Mouse (Mus musculus) left cerebral cortex, postnatal 36 days (tissue): ENCODE data around the gene Nr2e3. TPM values are rescaled to one million over a fixed set of nuclear protein-coding genes. Genes with fewer than 3 reads are reported as not detected.
"Not testable (repeated sequence)": the region's sequence is repeated elsewhere in the genome, so short reads cannot be mapped to it uniquely, and the experiment has no call there.

Source experiments
- DNase-seq, 2 experiments: peaks; one replicate each; pipeline ENCODE4 v3.0.0; 2021 to 2022; ENCODE audit warnings: low spot score in 2 of 2, mixed read lengths in 1 of 2
- intact Hi-C: fragments of 180-260 bp; cut with DNase I; formaldehyde crosslinking; loops from one replicate; pipeline ENCODE4 v1.15.1; 2025
- total RNA-seq, 2 experiments: library from RNA; stranded (reverse); gene quantifications; 2 replicates each; pipeline ENCODE4 v1.2.3; 2021

Gene Nr2e3
- total RNA-seq, 2 experiments from 2014 or later: not detected

- intact Hi-C loops: no loop called here
- DNase-seq: no peak
Measured at GRCm38 (mm10) chr9:59951943-59952342, 8.5 kb downstream of the Nr2e3 start.

- intact Hi-C loops: no loop called here
- DNase-seq: no peak
Measured at GRCm38 (mm10) chr9:59951001-59951750, 9.3 kb downstream of the Nr2e3 start.

GRCm38 (mm10) chr9:59949981-59950380, 10.5 kb downstream of the Nr2e3 start:
- no peak for DNase-seq
- intact Hi-C loops: no loop called here

- intact Hi-C loops: no loop called here
Measured at GRCm38 (mm10) chr9:59949511-59949910, 10.9 kb downstream of the Nr2e3 start.

GRCm38 (mm10) chr9:59948691-59949250, 11.7 kb downstream of the Nr2e3 start:
- no peak for DNase-seq
- intact Hi-C loops: no loop called here

More at GRCm38 (mm10) chr9:59949511-59949910, 10.9 kb downstream of the Nr2e3 start:
- DNase-seq: no peak

GRCm38 (mm10) chr9:59948226-59948625, 12.2 kb downstream of the Nr2e3 start:
- DNase-seq: no peak
- intact Hi-C loops: no loop called here

- intact Hi-C loops: no loop called here
- no peak for DNase-seq
Measured at GRCm38 (mm10) chr9:59947271-59947670, 13.2 kb downstream of the Nr2e3 start.

- intact Hi-C loops: no loop called here
- no peak for DNase-seq
Measured at GRCm38 (mm10) chr9:59945241-59945640, 15.2 kb downstream of the Nr2e3 start.

- intact Hi-C loops: no loop called here
- DNase-seq: no peak
Measured at GRCm38 (mm10) chr9:59943826-59944225, 16.6 kb downstream of the Nr2e3 start.

GRCm38 (mm10) chr9:59942501-59943085, 17.9 kb downstream of the Nr2e3 start:
- DNase-seq: no peak
- intact Hi-C loops: no loop called here

- no peak for DNase-seq
- intact Hi-C loops: no loop called here
Measured at GRCm38 (mm10) chr9:59941885-59942350, 18.5 kb downstream of the Nr2e3 start.

GRCm38 (mm10) chr9:59940913-59941884, 19.3 kb downstream of the Nr2e3 start:
- intact Hi-C loops: no loop called here
- DNase-seq: no peak

- DNase-seq: no peak
Measured at GRCm38 (mm10) chr9:59939691-59940090, 20.8 kb downstream of the Nr2e3 start.

GRCm38 (mm10) chr9:59938529-59938928, 21.9 kb downstream of the Nr2e3 start:
- no peak for DNase-seq
- intact Hi-C loops: no loop called here

More at GRCm38 (mm10) chr9:59939691-59940090, 20.8 kb downstream of the Nr2e3 start:
- intact Hi-C loops: no loop called here

- intact Hi-C loops, DNase-seq: not testable (repeated sequence)
Measured at GRCm38 (mm10) chr9:59935866-59936265, 24.6 kb downstream of the Nr2e3 start.

- DNase-seq: no peak
- intact Hi-C loops: no loop called here
Measured at GRCm38 (mm10) chr9:59930248-59930647, 30.2 kb downstream of the Nr2e3 start.

- DNase-seq: no peak
- intact Hi-C loops: no loop called here
Measured at GRCm38 (mm10) chr9:59914761-59915160, 45.7 kb downstream of the Nr2e3 start.

GRCm38 (mm10) chr9:59903382-59903781, 57.1 kb downstream of the Nr2e3 start:
- DNase-seq: no peak

More at GRCm38 (mm10) chr9:59903382-59903781, 57.1 kb downstream of the Nr2e3 start:
- intact Hi-C loops: no loop called here
